Mouse (Mus musculus): ENCODE data around the gene C8g. TPM values are rescaled to one million over a fixed set of nuclear protein-coding genes. Genes with fewer than 3 reads are reported as not detected.

C8g gene
- 0.50 TPM for total RNA-seq (2023)

DNA sequence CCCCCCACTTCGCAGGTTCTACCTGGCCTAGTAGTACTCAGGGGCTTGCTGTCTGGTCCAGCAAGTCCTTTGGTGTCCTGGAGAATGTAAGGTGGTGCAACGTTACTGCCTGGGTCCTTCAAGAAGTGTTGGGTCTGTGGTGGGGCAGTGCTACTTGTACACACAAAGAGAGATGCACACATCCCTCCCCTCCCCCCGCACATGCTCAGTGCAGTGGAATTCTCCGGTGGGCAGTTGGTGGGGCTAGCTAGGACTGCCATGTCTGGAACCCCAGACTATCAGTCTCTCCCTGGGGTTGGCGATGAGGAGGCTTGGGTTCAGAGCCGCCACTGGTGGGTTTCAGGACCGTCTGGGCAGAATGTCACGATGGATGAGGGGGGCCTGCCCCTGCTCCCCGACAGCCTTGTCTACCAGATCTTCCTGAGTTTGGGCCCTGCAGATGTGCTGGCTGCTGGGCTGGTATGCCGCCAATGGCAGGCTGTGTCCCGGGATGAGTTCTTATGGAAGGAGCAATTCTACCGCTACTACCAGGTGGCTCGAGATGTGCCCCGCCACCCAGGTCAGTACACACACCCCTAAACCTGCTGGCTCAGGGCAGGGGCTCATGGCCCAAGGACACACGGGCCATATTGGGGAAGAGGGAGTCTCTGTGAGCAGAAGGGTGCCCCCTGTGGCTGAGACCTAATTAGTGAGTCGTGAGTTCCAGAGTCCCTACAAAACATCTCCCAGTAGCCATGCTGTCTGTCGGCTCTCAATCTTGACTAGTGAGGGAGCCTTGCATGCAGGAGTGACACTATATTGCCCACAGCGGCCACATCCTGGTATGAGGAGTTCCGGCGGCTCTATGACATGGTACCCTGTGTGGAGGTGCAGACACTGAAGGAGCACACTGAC lies at the start of gene C8g:
C8g (minus strand) TSS at position 127 of the 894 bp plus-strand sequence.

DNA sequence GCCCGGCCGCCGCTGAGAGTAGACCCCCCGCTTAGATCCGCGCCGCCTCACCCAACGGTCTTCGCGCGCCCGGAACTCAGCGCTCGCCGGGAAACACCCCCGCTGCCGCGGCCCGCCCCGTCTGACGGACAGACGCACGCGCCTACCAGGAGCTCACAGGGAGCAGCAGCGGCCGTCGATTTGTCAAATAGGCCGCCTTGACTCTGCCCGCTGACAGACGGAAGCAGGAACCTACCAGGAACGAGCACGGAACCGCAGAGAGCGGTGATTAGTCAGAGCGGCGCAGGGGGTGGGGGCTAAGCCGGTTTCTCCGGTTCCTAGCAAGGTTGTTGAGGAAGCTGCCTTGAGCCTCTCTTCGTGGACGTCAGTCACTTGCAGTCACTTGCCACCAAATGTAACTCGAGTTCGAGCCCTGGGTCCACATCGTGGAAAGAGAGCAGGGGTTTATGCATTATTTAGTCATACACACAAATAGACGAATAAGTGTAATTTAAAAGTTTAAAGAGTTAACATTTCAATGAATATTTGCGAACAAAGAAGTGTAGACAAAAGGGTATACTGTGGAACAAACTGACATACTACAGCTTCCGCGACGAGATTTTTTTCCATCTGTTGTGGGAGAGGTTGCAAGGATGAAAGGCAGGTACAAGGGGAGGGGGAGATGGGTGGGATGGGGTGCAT lies 45.4 kb upstream of the C8g start, which contains the start of gene Traf2:
Traf2 (minus strand) TSS at position 130 of the 681 bp plus-strand sequence.

DNA sequence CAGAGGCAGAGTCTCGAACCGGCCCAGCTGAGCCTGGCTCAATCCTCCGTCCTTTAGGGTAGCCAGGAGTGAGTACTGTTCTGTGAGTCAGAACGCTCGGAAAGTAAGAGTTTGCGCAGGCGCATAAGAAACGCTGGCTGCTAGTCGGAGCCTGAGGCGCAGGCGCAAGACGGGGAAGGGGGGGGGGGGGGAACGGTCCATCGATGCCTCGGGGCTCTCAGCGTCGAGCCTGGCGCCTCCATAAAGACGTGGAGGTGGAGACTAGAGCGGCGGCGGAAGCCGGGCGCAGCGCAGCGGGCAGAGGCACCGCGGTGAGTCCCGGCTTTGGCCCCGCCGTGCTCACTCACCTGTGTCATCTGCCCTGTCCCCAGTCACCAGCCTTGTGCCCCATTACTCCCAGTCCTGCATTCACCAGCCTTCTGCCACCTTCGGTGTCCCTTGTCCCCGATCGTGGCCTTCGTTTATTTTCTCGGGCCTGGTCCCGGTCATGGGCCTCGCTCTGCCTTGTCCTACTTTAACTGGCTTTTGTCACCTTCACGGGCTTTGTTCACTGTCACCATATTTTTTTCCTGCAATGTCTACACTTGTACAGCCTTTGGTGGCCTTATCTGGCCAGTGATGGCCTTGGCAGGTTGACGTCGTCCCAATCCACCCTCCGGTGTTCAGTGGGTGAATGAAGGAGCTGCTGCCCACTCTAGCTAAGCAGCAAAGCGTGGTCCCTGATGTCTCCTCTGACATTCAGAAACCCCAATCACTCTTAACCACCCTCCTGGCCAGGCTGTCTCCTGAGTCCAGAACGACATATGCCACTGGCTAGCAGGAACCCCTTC lies 728 bp downstream of the C8g start, which contains the start of gene Fbxw5:
Fbxw5 (plus strand) TSS at position 175 of the 830 bp plus-strand sequence.

DNA sequence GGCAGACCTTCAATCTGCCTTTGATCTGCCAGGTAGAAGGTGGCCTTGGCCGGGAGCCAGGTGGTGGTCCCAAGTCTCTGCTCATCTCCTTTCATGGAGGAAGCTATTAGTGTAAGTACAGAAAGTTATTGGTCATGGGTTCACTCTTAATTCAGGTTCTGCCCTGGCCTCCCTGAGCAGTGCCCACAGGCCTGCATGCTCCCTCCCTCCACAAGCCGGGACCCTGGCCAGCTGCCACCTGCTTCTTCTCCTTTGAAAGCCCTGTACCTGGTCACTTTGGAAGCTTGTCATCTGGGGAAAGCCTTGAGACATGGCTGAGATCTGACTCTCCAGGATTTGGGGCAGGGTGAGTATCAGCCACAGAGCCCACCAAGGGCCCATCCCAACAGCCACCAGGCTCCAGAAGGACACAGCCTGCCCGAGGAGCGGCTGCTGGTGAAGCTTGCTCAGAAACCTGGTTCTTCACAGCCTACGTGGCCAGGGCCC lies 8.0 kb downstream of the C8g start, which contains the start of gene Lcn12:
Lcn12 (minus strand) TSS at position 436 of the 486 bp plus-strand sequence.

DNA sequence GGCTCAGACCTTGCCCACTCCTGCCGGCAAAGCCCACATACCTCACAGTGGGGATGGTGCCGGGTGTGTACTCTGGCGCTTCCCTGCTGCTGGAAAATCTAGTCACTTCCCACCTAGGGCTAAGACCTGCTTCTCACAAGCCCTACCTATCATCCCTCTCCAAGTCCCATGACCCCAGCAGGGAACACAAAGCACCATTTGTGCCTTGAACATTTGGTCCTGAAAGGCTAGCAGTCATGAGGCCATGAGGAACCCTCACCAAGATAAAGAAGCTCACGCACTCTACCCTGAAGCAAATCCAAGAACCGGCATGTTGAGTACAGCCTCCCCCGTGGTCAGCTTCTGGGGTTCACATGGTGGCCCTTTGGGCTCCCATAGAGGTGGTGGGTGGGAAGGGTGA lies 31.6 kb downstream of the C8g start, which contains the start of gene Ptgds:
Ptgds (minus strand) TSS at position 78 of the 400 bp plus-strand sequence.

DNA sequence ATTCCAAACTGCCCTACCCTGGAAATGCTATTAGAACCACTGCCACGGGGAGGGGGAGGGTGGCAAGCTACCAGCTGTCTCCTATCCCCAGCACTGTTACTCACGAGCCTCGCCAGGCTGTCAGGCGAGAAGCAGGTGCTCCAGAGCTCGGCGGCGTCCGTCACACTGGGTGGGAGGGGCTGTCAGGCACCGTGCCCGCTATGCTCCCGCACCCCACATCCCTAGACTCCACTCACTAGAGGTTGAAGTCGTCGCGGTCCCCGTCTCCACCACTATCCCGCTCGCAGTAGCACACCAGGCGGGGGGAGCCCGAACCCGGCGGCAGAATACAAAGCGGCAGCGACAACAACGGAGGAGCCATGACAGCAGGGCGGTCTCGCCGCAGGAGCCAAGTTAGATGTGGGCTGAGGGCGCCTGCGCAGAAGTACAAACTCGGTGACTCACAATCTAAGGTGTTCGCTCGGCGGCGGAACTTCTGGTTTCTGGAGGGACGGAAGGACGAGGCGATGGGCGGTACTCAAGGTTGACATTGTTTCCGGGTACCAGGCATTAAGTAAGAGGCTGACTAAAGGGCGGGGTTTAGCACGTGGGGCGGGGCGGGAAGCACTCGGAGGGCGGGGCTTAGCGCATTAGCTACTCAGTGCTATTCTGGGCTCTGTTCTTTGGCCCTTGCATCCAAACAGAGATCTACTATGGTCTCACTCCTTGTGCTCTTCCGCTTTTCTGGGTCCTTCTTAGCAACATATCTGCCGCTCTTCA lies 40.8 kb downstream of the C8g start, which contains the start of gene Paxx:
Paxx (minus strand) TSS at position 544 of the 759 bp plus-strand sequence.

DNA sequence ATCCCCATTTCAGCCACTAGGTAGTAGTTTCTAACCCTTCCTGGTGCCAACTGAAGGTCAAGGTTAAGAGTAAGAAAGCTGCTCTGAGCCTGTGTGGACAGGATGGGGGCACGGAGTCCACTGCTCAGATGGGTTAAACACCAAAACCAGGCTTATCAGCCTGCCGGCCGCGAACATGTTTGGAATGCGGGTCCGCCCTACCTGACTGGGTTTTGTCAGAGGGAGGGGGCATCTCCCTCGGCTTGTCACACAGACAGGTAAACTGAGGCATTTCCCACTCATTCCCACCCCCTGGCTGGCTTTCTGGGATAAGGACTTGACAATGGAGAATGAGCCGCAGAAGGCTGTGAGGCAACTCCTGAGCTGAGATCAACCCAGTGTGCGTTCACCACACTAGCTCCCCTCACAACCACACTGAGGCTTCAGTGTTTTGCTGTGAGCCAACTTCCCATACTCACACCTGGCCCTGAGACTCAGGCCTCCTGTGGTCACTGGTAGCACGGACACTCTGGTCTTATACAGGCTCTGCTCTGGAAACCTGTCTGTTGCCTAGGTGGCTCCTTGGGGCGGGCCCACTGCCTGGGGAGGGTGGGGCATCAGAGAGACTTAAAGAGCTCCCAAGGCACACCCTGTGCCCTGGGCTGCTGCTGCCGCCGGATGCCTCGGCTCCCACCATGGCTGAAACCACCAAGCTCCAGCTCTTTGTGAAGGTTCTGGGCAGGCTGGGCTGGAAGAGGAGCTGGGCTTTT lies 45.1 kb downstream of the C8g start, which contains the start of gene Clic3:
Clic3 (plus strand) TSS at position 634 of the 749 bp plus-strand sequence.

Other genes starting within 250 kb of the C8g start
- gene Tmem203, start 246.3 kb downstream of the C8g start, total RNA-seq (2023): 19.2 TPM
- 19.1 TPM for gene Tprn, start 239.1 kb downstream of the C8g start, total RNA-seq (2023)
- gene Ssna1, start 229.3 kb downstream of the C8g start, total RNA-seq (2023): 29.1 TPM
- 100 TPM for gene Anapc2, start 229.2 kb downstream of the C8g start, total RNA-seq (2023)
- gene Tmem210, start 213.6 kb downstream of the C8g start, total RNA-seq (2023): not detected
- not detected for gene Lrrc26, start 211.8 kb downstream of the C8g start, total RNA-seq (2023)
- not detected for gene Grin1, start 182.5 kb downstream of the C8g start, total RNA-seq (2023)
- gene Man1b1, start 169.4 kb downstream of the C8g start, total RNA-seq (2023): 44.3 TPM
- 16.8 TPM for gene Dpp7, start 145.4 kb downstream of the C8g start, total RNA-seq (2023)
- 5.7 TPM for gene Uap1l1, start 136.0 kb downstream of the C8g start, total RNA-seq (2023)
- 1.1 TPM for gene Sapcd2, start 129.4 kb downstream of the C8g start, total RNA-seq (2023)
- not detected for gene Entpd2, start 105.8 kb downstream of the C8g start, total RNA-seq (2023)
- gene Npdc1, start 102.4 kb downstream of the C8g start, total RNA-seq (2023): 2.2 TPM
- gene Fut7, start 78.5 kb downstream of the C8g start, total RNA-seq (2023): 0.67 TPM
- 67.3 TPM for gene Abca2, start 73.0 kb downstream of the C8g start, total RNA-seq (2023)
- not detected for gene Clic3, start 44.9 kb downstream of the C8g start, total RNA-seq (2023)
- gene Paxx, start 40.6 kb downstream of the C8g start, total RNA-seq (2023): 74.0 TPM
- gene Ptgds, start 31.7 kb downstream of the C8g start, total RNA-seq (2023): not detected
- gene Lcn12, start 7.8 kb downstream of the C8g start, total RNA-seq (2023): not detected
- 61.4 TPM for gene Fbxw5, start 969 bp downstream of the C8g start, total RNA-seq (2023)
- gene Traf2, start 45.2 kb upstream of the C8g start, total RNA-seq (2023): 35.1 TPM
- 98.0 TPM for gene Edf1, start 56.1 kb upstream of the C8g start, total RNA-seq (2023)
- gene Mamdc4, start 73.1 kb upstream of the C8g start, total RNA-seq (2023): 2.7 TPM
- gene Phpt1, start 73.5 kb upstream of the C8g start, total RNA-seq (2023): 25.7 TPM
- 0.38 TPM for gene Ajm1, start 80.0 kb upstream of the C8g start, total RNA-seq (2023)
- 100 TPM for gene Rabl6, start 106.8 kb upstream of the C8g start, total RNA-seq (2023)
- not detected for gene Ccdc183, start 116.0 kb upstream of the C8g start, total RNA-seq (2023)
- gene Tmem141, start 120.3 kb upstream of the C8g start, total RNA-seq (2023): 0.79 TPM
- 7.5 TPM for gene Fcna, start 126.3 kb upstream of the C8g start, total RNA-seq (2023)
- not detected for gene Lcn8, start 151.4 kb upstream of the C8g start, total RNA-seq (2023)
- gene Lcn5, start 156.2 kb upstream of the C8g start, total RNA-seq (2023): not detected
- gene Lcn6, start 175.1 kb upstream of the C8g start, total RNA-seq (2023): not detected
- not detected for gene Lcn10, start 181.0 kb upstream of the C8g start, total RNA-seq (2023)
- gene Obp2a, start 198.3 kb upstream of the C8g start, total RNA-seq (2023): not detected
- 15.2 TPM for gene Bmyc, start 205.0 kb upstream of the C8g start, total RNA-seq (2023)
- not detected for gene Obp2b, start 235.3 kb upstream of the C8g start, total RNA-seq (2023)

All from CD4-positive naive resting alpha-beta T cell, adult 76 days (primary cell).